Mouse (Mus musculus) hindbrain, embryonic 14.5 days (tissue): Measurements from ENCODE around the gene Fam180a. TPM values are rescaled to one million over a fixed set of nuclear protein-coding genes. Genes with fewer than 3 reads are reported as not detected.

ENCODE experiments used
- ATAC-seq: fragments of 200-750 bp; cut with Nextera tagmentation; 2 replicates; pipeline ENCODE4 v1.8.0; 2017; ENCODE audit warnings: moderate number of reproducible peaks, mild to moderate bottlenecking, moderate TSS enrichment, moderate library complexity; ENCODE audit not compliant: low FRiP score
- DNase-seq: peaks from one replicate; pipeline ENCODE4 v3.0.0-alpha.2; 2015; ENCODE audit warnings: low spot score
- H3K27ac ChIP-seq: fragments of 300-500 bp; sonication (generic); 2 replicates; pipeline ENCODE4 v1.5.1; 2014; ENCODE audit warnings: mild to moderate bottlenecking, moderate library complexity
- H3K27me3 ChIP-seq: fragments of 300-500 bp; sonication (generic); 2 replicates; pipeline ENCODE4 v1.6.1; 2014; ENCODE audit warnings: mild to moderate bottlenecking, low read length, mixed read lengths; ENCODE audit not compliant: control insufficient read depth, insufficient read depth
- H3K36me3 ChIP-seq: fragments of 300-500 bp; sonication (generic); replicated peaks from 2 replicates; pipeline ENCODE4 v1.6.1; 2014; ENCODE audit not compliant: control insufficient read depth, insufficient read depth
- H3K4me1 ChIP-seq: fragments of 300-500 bp; sonication (generic); replicated peaks from 2 replicates; pipeline ENCODE4 v1.6.1; 2014; ENCODE audit warnings: antibody characterized with exemption, low read length, mixed read lengths; ENCODE audit not compliant: control insufficient read depth, insufficient read depth
- H3K4me2 ChIP-seq: fragments of 300-500 bp; sonication (generic); replicated peaks from 2 replicates; pipeline ENCODE4 v1.6.1; 2014; ENCODE audit warnings: mild to moderate bottlenecking, moderate library complexity
- H3K4me3 ChIP-seq: fragments of 300-500 bp; sonication (generic); replicated peaks from 2 replicates; pipeline ENCODE4 v1.5.1; 2014; ENCODE audit warnings: mild to moderate bottlenecking, low read length
- H3K9ac ChIP-seq: fragments of 300-500 bp; sonication (generic); 2 replicates; pipeline ENCODE4 v1.6.1; 2014
- H3K9me3 ChIP-seq: fragments of 300-500 bp; sonication (generic); 2 replicates; pipeline ENCODE4 v1.6.1; 2016; ENCODE audit warnings: low read length; ENCODE audit not compliant: control insufficient read depth
- WGBS: fragments of 180-500 bp; shearing (Covaris S2); extraction: QIAGEN DNeasy Blood & Tissue Kit; methylation state at CpG from one replicate; pipeline ENCODE4 v1.1.7; 2014; 5-methylcytosine and 5-hydroxymethylcytosine counted together
- polyA plus RNA-seq: library from polyadenylated mRNA; unstranded; fragments of >200 nt; fragmentation: Nextera tagmentation; extraction: Ambion mirVana; gene quantifications from 2 replicates; pipeline ENCODE4 v1.2.1, GENCODE M21; 2014

The Fam180a gene
- polyA plus RNA-seq, 1 experiment from 2014 or later, result 1.1 TPM

GRCm38 (mm10) chr6:35298323-35298722 is 27.6 kb downstream of the Fam180a start:
- no peaks in the 10 kb centered on the region for H3K9me3 ChIP-seq
- no peaks in the 10 kb centered on the region for H3K36me3 ChIP-seq
- ATAC-seq (no peak), DNase-seq (no peak)
- no peak overlapping the region for H3K27ac ChIP-seq
- H3K4me1 ChIP-seq, result 0 out of 2 replicates have a peak, but pooled peaks cover 4% of the 10 kb centered on the region
- H3K4me3 ChIP-seq, result no peak overlapping the region
- 88% methylated on average over 6 of the region's 6 CpGs for WGBS
- H3K9ac ChIP-seq, result no peak overlapping the region
- H3K27me3 ChIP-seq, result no peaks in the 10 kb centered on the region
- no peak overlapping the region for H3K4me2 ChIP-seq

GRCm38 (mm10) chr6:35297516-35298227 is 28.3 kb downstream of the Fam180a start:
- no peak overlapping the region for H3K4me2 ChIP-seq
- WGBS, result 91% methylated on average over 7 of the region's 7 CpGs

DNA sequence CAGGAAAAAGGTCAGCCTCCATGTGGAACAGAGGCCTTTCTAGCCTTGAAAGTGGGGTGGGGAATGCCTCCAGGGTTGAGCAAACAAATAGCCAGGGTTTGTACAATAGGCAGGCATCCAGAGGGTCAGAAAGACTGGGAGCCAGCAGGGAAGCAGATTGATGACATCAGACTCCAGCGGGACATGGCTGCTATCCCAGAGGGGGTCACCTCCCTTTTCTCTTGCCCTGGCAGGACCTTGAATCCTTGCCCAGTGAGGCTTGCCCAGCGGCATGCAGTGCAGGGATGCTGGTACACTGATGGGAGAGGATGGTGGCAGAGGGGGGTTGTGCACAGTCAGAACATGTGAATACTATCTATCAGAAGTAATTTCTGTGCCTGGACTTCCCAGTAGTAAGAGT is 28.9 kb downstream of the Fam180a start:
- H3K4me1 ChIP-seq, result 0 out of 2 replicates have a peak, but pooled peaks cover 4% of the 10 kb centered on the region
- H3K4me2 ChIP-seq, result no peak overlapping the region
- H3K9ac ChIP-seq, result no peak overlapping the region
- 27% methylated on average over 2 of the region's 2 CpGs for whole genome bisulfite sequencing
- H3K9me3 ChIP-seq, result no peaks in the 10 kb centered on the region
- H3K36me3 ChIP-seq, result no peaks in the 10 kb centered on the region
- H3K4me3 ChIP-seq, result no peak overlapping the region
- no peak overlapping the region for H3K27ac ChIP-seq
- H3K27me3 ChIP-seq, result no peaks in the 10 kb centered on the region
- ATAC-seq (peak; percentile 72; the same call in 1 of the 2 replicates), DNase-seq (no peak)

More at GRCm38 (mm10) chr6:35297516-35298227, 28.3 kb downstream of the Fam180a start:
- Histone ChIP-seq H3K27me3 (no peaks in the 10 kb centered on the region), H3K36me3 (no peaks in the 10 kb centered on the region), H3K9me3 (no peaks in the 10 kb centered on the region), H3K27ac (no peak overlapping the region), H3K4me3 (no peak overlapping the region), H3K9ac (no peak overlapping the region), H3K4me1 (0 out of 2 replicates have a peak, but pooled peaks cover 4% of the 10 kb centered on the region)
- DNase-seq (no peak), ATAC-seq (no peak)

GRCm38 (mm10) chr6:35294964-35295363 is 31.0 kb downstream of the Fam180a start:
- ATAC-seq, result peak; percentile 51
- WGBS, result 62% methylated on average over 2 of the region's 2 CpGs
- Histone ChIP-seq H3K9me3 (no peaks in the 10 kb centered on the region), H3K27me3 (no peaks in the 10 kb centered on the region), H3K4me3 (no peak overlapping the region), H3K4me1 (0 out of 2 replicates have a peak, but pooled peaks cover 4% of the 10 kb centered on the region), H3K4me2 (no peak overlapping the region), H3K36me3 (no peaks in the 10 kb centered on the region), H3K27ac (no peak overlapping the region), H3K9ac (no peak overlapping the region)
- no peak for DNase-seq

- Histone ChIP-seq H3K36me3 (no peaks in the 10 kb centered on the region), H3K9ac (no peak overlapping the region), H3K27me3 (no peaks in the 10 kb centered on the region), H3K4me2 (no peak overlapping the region), H3K9me3 (no peaks in the 10 kb centered on the region), H3K4me1 (peaks cover 6% of the 10 kb centered on the region; the same call in 1 of the 2 replicates), H3K27ac (no peak overlapping the region), H3K4me3 (no peak overlapping the region)
- DNase-seq (no peak), ATAC-seq (no peak)
- 94% methylated on average over 8 of the region's 8 CpGs for WGBS
Observed at GRCm38 (mm10) chr6:35289676-35290075, 36.3 kb downstream of the Fam180a start.

GRCm38 (mm10) chr6:35288920-35289319 is 37.0 kb downstream of the Fam180a start:
- Histone ChIP-seq H3K27ac (peak overlapping the region; percentile 57), H3K9ac (no peak overlapping the region), H3K4me3 (no peak overlapping the region), H3K4me2 (no peak overlapping the region), H3K27me3 (no peaks in the 10 kb centered on the region), H3K4me1 (peaks cover 6% of the 10 kb centered on the region; the same call in 1 of the 2 replicates), H3K36me3 (no peaks in the 10 kb centered on the region), H3K9me3 (no peaks in the 10 kb centered on the region)
- DNase-seq (peak; percentile 27), ATAC-seq (peak; percentile 46; the same call in 1 of the 2 replicates)
- WGBS, result 12% methylated on average over 7 of the region's 7 CpGs

GRCm38 (mm10) chr6:35288114-35288761 is 37.7 kb downstream of the Fam180a start:
- 66% methylated on average over 11 of the region's 11 CpGs for WGBS
- Histone ChIP-seq H3K27ac (peak overlapping the region; percentile 57), H3K4me2 (no peak overlapping the region), H3K36me3 (no peaks in the 10 kb centered on the region), H3K9me3 (no peaks in the 10 kb centered on the region), H3K4me3 (no peak overlapping the region), H3K27me3 (no peaks in the 10 kb centered on the region), H3K9ac (no peak overlapping the region), H3K4me1 (peaks cover 6% of the 10 kb centered on the region; the same call in 1 of the 2 replicates)
- ATAC-seq (peak; percentile 78; the same call in 1 of the 2 replicates), DNase-seq (peak; percentile 38)

DNA sequence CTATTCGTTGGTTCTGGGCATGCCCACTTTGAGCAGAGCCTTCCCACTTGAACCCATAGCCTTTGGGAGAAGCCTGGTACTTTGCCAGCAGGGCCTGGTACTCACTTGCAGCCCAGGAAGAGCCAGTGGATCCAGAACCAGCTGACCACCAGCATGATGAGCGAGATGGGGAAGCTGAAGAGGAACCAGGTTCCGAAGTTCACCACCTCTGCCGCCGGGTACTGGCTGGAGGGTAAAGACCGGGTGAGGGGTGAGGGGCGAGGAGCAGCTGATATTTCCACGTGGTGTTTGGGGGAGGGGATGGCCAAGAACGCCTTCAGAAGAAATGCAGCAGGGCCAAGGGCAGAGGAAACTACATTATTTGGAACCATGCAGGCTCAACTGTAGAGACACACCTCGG is 46.6 kb downstream of the Fam180a start:
- 86% methylated on average over 10 of the region's 10 CpGs for WGBS
- no peak for ATAC-seq
- no peak overlapping the region for H3K4me2 ChIP-seq

GRCm38 (mm10) chr6:35277903-35278587 is 47.9 kb downstream of the Fam180a start:
- Histone ChIP-seq H3K9ac (no peak overlapping the region), H3K4me2 (no peak overlapping the region), H3K36me3 (no peaks in the 10 kb centered on the region), H3K9me3 (no peaks in the 10 kb centered on the region), H3K4me3 (no peak overlapping the region), H3K27ac (no peak overlapping the region), H3K27me3 (no peaks in the 10 kb centered on the region), H3K4me1 (no peaks in the 10 kb centered on the region)
- no peak for ATAC-seq
- WGBS, result 70% methylated on average over 9 of the region's 10 CpGs
- no peak for DNase-seq

More for the DNA sequence above, 46.6 kb downstream of the Fam180a start:
- Histone ChIP-seq H3K4me3 (no peak overlapping the region), H3K9ac (no peak overlapping the region), H3K27me3 (no peaks in the 10 kb centered on the region), H3K36me3 (no peaks in the 10 kb centered on the region), H3K9me3 (no peaks in the 10 kb centered on the region), H3K4me1 (no peaks in the 10 kb centered on the region), H3K27ac (no peak overlapping the region)
- no peak for DNase-seq
